Mouse (Mus musculus) adipocyte (in vitro differentiated cells): ENCODE measurements around the gene Nrcam.

Source experiments
- DNase-seq: peaks from one replicate; pipeline ENCODE4 v3.0.0-alpha.2; 2016; ENCODE audit warnings: low spot score

The Nrcam gene

DNA sequence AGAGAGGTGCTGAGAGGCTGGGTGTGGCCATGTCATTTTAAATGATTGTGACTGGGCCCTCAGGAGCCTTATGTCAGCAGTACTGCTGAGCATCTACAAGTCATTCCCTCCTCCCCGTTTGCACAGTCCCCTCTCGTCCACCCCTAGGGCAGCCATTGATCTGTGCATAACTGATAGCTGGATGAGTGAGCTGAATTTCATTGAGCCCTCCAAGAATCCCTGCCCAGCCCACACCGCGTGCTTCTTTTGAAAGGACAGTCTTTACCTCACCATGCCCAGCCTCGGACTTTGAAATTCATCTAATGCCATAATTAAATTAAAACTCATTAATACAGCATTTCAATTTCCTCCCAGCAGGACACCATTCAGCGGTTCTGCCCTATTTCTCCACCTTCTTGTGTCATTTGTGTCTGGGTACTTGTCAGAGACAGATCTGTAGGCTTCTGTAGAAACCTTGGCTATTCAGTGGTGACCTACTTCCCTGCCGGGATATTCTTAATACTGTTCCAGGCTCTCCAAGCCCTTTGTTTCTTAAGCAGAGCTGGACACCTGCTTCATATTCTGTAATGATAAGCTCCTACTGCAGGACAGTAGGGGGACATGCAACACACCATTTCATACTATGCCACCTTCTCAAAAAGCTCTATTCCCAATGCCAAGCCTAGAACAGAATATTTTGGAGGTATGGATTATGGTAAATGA, 190.9 kb downstream of the Nrcam start:
- no peak for DNase-seq

DNA sequence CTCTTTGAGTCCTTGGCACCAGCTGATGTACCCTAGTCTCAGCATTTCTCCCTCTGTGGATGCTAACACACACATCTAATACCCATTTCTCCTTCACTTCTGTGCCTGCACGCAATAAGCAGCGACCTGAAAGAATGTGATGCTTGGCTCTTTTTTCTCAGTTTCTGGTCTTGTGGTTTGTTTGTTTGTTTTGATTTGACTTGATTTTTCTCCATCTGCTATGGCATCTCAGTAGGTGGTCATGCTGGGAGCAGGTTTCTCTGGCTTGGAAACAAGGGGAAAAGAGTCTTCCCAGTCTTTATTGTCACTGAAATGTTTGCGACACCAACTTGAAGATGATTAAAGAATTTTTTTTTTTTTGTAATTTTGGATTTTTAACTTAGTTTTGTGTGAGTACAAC, 192.8 kb downstream of the Nrcam start:
- DNase-seq: no peak

DNA sequence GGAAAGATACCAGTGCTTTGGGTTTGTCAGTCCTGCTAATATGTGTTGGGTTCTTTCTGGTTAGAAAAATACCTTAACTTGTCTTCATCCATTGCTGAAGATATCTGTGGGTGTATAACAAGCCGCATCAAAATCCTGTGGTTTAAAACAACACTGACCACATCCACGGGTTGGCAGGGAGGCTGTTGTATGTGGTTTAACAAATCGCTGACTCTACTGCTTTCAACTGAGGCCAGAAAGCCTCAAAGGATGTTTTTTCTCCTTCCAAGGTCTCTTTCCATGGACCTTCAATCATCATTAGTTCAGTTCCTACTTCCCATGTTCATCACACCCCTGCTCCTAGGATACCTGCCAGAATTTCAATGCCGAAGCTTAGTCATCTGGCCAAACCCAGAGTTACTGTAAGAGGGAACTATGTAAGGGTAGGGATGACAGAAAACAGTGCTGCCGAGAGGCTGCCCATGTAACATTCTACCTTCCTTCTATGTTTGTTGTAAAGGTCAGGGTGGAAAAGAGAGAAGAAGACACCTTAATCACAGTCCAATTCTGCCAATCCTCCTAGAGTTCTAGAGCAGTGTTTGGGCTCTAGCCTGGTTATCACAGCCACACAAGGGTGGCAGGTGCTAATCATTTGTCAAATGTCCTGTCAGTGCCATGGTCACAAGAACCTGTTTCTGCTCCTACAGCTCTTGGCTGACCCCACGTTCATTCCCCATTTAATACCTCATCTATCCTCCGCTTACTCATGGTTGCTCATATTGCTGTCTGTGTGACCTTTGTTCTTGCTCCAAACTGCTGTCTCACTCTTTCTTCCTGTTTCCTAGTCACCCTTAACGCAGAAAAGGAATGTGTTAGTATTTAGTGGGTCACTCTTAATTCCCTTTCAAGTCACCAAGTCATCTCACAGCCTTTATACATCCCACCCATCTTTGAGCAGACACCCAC, 196.2 kb downstream of the Nrcam start:
- DNase-seq: no peak

DNA sequence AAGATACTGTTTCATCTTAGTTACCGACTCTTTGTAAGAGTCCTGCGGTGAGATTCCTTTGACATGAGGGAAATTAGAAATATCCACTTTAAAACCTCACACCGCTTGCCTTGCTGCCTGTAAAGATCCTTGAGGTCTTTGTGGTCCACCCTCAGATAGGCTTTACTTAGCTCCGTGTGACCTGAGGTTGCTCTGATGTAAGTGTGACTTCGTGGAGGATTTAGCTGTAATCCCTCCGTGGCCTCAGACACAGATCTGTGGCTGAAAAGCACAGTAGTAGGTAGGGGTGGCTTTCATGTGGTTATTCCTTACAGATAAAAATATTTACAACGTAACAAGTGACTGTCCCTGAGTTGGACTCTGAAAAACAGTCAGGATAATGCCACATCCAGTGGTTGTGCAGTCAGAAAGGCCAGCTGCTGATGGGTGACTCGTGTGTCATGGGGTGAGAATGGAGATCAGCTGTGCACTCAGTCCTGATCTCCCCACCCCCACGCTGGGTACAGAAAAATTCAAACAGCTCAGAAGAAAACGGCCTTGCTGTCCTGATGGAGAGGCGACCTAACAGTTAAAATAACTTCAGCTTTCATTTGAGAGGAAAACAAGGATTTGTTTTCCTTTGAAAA, 199.8 kb downstream of the Nrcam start:
- DNase-seq: no peak

DNA sequence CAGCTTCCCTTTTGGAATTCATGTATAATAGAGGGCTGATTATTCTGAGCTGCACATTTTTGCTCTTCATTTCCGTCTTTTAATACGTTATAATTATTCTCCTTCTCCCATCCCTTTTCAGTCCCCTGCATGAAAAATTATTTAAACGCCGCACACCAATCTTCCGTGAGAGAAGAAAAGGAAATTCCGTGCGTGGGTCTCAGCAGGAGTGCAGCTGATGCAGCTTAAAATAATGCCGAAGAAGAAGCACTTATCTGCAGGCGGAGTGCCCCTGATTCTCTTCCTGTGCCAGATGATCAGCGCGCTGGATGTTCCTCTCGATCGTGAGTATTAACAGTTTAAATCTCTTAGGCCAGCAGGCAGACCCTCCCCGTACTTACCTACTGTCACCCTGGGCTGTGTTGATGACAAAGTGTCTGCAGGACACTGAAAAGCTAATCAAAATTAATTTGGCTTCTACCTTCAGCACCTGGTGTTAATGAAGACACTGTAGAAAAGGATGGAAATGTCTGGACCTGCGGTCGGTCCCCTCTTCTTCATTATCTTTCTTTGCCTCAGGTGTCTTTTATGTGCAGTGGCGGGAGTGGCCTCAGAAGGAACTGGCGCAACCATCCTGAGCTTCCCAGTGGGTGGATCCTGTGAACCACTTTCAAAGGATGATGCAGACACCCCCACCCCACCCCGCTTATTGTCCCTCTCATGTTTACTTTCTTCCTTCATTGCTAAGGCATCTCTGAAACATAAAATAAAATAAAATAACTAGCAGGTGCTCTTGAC, 203.8 kb downstream of the Nrcam start:
- no peak for DNase-seq

DNA sequence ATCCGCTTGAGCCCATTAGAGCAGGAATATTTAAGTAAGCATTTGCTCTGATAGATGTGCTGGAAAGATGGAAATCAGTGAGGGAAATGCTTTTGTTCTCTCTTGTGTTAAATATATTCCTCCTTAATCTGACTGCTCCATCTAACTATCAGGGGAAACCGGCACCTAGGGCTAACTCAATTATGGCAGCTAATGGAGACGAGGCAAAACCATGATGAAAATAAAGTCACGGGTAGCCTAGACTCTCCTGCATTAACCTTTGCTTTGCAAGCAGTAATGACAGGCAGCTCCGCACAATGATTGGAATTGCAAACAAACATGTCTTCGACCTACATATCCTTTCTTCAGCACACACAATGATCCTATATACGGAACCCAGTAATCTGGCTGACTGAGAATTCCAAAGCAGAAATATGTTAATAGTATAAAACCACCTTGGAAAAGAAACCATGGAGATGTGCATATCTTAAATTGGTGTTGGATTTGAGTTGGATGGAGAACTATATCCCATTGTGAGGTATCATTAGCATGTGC, 205.5 kb downstream of the Nrcam start:
- DNase-seq: no peak

DNA sequence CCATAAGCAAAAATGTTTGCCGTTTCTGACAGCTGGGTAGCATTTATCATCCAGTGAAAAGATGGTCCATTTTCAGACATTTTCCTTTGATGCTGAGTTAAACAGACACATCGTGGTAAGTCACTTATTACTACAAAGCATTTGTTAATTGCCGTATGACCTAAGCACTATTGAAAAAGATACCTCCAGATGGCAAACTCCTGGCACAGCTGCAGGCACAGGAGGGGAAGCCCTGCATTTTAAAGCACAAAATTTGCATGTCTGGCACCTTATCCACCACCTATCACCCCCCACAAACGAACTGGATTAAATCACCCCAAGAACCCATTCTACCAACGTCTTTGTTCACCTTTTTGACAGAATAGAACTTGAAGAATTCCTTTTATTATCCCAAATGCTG, 206.9 kb downstream of the Nrcam start:
- no peak for DNase-seq

DNA sequence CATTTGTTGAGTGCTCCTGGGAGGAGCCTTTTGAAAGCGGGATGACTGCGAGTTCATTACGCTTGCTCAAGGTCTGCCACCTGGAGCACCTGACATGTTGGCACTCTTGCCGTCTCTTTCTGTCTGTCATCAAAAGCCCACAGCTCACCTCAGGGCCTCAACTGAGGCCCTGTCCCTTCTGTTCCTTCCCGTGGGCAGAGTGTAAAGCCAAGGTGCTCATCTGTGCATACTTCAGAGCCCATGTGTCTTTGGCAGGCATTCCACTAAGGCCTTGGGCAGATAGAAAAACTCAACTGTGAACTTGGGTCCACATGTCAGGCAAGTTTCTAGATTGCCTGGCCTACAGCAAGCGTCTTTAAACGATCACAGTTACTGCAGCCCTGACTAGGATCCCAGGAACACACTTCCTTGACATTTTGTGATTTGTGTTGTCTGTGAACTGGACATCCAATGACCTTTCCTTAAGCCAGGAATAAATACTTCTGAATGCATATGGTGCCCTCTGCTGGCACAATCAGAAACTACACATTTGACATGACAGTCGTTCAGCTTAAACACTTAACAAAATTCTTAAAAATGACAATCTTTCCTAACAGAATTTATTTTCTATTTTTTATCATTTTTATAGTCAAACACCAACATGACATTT, 219.2 kb downstream of the Nrcam start:
- peak; percentile 69 for DNase-seq

DNA sequence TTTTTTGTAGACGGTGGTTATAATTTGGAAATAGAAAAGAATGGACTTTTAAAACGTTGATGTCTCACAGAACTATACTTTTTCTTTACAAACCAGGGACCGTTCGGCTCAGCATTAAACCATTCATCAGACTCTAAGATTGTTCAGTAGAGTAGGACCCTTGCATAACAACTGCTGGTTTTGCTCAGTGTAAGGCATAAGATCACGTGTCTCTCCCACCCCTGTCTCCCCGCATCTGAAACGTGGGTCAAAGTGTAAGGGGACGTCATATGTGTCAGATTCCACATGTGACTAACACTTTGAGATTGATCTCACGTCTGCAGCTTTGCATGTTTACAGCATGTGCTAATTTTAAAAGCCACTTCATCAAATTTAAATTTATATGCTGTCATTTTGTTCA, 219.8 kb downstream of the Nrcam start:
- no peak for DNase-seq

DNA sequence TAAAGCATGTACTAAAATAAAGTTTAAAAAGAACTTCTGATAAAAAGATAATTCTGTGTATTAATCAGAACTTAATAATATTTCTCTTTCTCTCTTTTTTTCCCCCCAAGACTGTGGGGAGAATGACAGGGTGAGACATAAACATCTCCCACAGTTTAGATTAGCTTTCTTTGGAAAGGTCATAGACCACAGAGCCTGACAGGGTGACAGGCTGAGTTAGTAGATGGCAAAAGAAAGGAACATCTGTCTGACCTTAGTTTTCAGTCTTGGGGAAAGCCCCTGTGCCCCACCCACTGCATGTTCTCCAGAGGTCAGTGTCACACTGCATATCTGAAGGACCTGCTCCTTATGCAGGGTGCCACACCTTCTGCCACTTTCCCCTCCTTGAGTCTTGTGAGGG, 222.9 kb downstream of the Nrcam start:
- DNase-seq: no peak

DNA sequence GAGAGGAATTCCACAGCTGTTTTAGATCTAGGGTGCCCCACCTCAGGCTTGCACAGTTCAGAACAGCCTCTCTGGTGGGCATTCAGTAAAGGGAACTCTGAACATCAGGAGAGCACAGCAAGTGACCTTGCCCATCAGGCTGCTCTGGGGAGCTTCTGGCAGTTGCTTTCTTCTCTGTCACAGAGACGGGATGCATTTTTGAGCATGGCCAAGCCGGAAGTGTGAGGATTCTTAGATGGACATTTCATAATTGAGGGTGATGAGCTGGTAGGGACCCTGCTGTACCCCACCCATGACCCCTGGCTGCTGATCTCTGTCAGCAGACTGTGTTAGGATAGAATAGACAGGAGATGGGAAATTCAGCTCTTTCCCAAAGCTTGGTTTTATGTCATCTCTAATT, 225.4 kb downstream of the Nrcam start:
- no peak for DNase-seq

DNA sequence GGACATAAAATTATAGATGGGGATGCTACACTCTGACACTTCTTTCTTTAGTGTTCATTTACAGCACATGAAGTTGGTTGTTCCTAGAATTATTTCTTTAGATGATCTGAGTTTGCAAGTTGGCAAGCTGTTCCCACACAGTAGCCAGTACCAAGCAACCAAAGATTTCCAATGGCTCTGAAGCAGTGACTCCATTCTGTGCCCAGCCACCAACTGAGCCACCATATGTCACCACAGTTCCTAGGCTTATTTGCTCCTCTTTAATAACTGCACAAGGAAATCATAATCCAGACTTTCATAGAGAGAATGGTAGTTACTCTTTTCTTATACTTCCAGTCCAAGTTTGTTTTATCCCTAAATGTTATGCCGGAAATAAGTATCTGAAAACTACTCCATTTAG, 226.1 kb downstream of the Nrcam start:
- no peak for DNase-seq

DNA sequence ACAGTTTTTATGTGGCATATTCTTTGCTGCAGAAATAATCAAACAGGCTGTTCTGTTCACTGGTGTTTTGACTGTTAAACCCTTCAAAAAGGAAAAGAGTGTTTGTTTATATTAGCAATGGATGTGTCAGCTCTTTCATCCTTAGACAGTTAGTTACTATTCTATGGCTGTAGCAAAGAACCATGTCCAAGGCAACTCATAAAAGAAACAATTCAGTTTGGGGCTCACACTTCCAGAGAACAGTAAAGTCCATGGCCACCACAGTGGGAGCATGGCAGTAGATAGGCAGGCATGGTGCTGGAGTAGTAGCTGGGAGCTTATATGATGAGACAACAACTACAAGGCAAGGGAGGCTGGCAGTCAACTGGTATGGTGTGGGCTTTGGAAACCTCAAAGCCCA, 231.3 kb downstream of the Nrcam start:
- no peak for DNase-seq

DNA sequence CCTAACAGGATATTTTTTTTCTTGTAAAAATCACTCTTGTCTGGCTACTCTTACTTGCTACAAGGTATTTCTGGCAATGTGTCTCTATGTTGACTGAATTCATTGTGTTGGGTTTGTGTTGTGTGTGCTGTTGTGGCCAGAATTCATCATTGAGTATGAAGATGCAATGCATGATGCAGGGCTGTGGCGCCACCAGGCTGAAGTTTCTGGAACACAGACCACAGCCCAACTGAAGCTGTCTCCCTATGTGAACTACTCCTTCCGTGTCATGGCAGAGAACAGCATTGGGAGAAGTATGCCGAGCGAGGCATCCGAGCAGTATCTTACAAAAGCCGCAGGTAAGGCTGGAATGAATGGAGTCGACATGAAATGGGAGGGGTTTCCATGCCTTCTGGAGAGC, 241.4 kb downstream of the Nrcam start:
- no peak for DNase-seq

DNA sequence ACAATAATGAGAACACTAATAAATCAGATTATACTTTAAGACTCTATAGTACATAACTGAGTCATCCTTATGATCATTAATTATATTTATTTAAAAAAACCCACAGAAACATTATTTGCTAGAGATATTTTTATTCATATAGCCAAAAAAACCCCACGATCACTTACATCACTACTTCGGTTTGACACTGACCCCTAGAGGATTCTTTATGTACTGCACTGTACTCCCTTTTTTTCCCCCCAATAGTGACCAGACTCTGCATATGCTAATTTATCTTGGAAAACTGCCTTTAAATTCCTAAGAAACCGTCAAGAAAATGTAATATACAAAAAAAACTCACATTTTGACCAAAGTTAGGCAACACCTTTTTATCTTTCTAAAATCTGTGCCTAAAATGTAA, 244.0 kb downstream of the Nrcam start:
- DNase-seq: peak; percentile 25

DNA sequence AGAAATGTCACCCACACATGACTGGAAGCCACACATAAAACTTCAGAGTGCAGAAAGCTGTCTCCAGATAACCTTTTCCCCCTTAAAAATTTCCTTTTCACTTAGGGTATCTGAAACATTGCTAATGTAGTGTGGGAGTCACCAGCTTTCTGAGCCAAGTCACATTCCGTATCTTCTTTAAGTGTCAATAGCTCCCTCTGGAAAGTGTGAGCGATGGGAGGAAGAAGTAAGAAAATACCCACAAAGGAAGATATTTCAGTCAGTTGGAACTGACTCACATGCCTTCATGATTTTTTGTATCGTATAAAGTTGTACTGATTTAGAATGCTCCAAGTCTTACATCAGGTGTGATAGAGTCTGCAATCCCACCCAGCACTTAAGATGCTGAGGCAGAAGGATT, 245.5 kb downstream of the Nrcam start:
- DNase-seq: no peak

DNA sequence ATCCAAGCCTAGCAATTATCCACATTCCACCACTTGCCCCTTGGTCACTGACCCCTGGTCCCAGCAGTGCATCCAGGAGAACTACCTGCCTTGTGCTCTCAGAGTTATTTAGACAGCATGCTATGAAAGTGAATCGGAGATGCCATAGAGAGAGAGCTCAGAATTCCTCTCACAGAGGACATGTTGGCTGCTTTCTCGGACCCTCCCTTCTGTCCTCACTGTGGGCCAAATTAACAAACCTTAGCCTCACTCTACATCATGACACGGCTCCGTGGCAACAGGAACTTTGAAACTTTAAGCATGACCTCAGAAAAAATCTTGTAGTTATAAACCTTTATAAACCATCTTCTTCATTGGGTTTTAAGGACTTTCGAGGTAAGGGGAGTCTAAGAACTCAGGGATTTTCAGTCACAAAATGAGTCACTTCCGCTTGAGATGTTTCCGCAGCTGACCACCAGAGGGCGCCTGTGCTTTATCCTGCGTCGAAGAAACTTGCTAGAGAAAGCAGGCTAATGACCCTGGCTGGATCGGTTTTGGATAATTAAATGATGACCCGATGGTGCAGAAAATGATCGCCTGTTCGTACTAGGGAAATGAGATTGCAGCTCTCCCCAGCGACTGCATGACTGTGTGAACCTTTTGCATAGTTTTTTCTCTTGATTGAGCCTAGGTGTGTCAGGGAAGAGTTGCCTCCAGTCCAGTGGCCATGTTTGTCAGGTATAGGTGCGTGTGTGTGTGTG, 272.9 kb downstream of the Nrcam start:
- DNase-seq: peak; percentile 40

DNA sequence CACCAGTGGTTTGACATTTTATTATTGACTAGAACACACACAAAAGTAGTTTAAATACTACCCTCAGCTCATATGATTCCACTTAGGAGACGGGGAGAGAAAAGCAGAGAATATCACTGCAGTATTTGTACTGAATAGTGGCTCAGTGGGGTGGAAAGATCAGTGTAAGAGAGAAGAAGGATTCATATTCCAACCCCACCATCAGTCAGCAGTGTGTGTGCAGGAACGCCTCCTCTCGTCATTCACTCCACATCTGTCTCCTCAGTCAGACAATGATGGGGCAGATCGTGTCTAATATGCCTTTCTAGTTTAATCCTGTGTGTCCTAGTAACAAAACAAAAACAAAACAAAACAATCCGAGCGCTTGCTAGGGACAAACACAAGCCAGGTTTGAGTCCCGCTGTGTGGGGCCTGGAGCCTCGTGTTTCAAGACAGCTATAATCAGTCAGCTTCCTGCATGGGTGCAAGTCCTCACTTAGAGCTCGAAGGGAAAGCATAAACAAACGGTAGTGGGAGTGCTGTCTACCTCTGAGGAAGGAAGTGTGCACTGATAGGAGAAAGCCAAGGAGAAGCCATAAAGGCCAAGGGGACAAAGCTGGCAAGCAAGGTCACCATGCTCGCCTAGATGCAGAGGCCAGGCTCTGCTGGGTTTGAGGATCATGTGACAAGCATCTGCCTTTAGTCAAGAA, 273.7 kb downstream of the Nrcam start:
- DNase-seq: no peak

DNA sequence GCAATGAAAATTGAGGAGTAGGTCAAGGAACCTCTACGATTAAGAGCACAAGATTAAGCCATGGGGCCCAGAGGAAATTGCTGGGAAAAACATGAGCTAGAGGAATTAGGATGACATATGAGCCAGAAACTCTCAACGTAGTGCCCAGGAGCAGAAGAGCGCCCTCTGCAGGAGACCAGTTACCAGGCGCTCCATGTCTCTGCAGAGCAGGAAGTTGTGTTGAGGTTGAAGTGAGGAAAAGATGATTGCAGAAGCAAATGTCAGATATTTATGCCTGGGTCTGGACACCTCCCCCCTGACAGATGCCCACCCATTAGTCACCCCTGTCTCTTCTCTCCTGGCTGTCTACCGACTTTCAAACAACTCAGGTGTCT, 274.3 kb downstream of the Nrcam start:
- no peak for DNase-seq

DNA sequence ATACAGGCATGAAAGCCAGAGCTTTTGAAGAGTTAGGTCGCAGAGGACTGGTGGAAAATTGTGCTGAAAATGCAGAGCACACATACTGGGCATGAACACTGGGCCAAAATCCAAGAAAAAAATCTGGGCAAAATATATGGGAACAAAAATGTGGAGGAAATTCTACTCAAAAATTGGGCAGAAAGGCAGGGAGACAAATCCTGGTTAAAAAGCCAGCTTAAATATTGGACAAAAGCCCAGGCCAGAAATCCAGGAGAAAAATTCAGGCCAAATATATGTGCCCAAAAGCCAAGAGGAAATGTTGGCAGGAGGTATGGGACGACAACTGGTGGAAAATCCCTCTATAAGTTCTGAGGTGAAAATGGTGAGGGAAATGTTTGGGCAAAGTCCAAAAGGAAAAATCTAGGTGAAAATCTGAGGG, 288.3 kb downstream of the Nrcam start:
- DNase-seq: no peak
